Mouse (Mus musculus) lung, adult 2 months (tissue): ENCODE measurements around the gene Galnt15. TPM values are rescaled to one million over a fixed set of nuclear protein-coding genes. Genes with fewer than 3 reads are reported as not detected.

ENCODE experiments used
- DNase-seq: peaks from one replicate; pipeline ENCODE4 v3.0.0; 2022
- H3K4me1 ChIP-seq: fragments of 200-500 bp; 2 replicates; pipeline ENCODE4 v1.6.1; 2011; ENCODE audit warnings: low read length; ENCODE audit not compliant: control insufficient read depth, insufficient read depth
- H3K4me3 ChIP-seq: fragments of 200-500 bp; replicated peaks from 2 replicates; pipeline ENCODE3; 2011; ENCODE audit warnings: low read depth, mild to moderate bottlenecking, control low read depth, low read length; ENCODE audit errors: extremely low read depth
- CTCF ChIP-seq: fragments of 200-500 bp; IDR thresholded peaks from 2 replicates; pipeline ENCODE4 v1.5.1; 2011; ENCODE audit warnings: mild to moderate bottlenecking, low read length, control low read depth; ENCODE audit not compliant: insufficient read depth
- POLR2A ChIP-seq: fragments of 200-500 bp; IDR thresholded peaks from 2 replicates; pipeline ENCODE4 v1.6.1; 2011; ENCODE audit warnings: low read depth, mild to moderate bottlenecking, control low read depth, low read length, borderline replicate concordance; ENCODE audit errors: extremely low read depth
- WGBS: fragments of 180-500 bp; shearing (Covaris S2); methylation state at CpG from one replicate; pipeline ENCODE4 v1.1.7; 2018; 5-methylcytosine and 5-hydroxymethylcytosine counted together
- polyA plus RNA-seq: library from polyadenylated mRNA; depleted of rRNA; stranded (reverse); fragments of >200 nt; gene quantifications from 2 replicates; pipeline ENCODE4 v1.2.3, GENCODE M21; 2012; rRNA removed

Galnt15 gene
- polyA plus RNA-seq, 1 experiment: 9.3 TPM

DNA sequence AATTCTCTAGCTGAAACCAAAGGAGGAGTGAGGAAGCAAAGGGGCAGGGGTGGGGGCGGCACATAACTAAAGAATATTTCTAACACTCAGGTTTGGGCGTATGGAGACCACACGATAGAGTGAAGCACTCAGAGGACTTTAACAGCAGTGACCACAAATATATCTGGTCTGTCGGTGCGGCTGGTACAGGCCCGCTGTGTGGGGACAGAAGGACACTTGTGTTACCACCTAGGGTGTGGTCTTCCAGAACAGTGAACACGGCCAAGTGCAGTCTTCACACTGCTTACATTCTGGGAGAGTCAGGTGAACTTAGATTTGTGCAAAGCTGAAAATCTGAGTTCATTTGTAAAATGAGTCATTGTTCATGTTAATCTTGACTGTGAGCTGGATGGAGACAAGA, 68.9 kb downstream of the Galnt15 start:
- no peak for DNase-seq
- TF ChIP-seq POLR2A: no peak
- TF ChIP-seq CTCF: no peak
- 93% methylated on average over 7 of the region's 7 CpGs for WGBS
- Histone ChIP-seq H3K4me3 (no peak overlapping the region), H3K4me1 (no peaks in the 10 kb centered on the region)

DNA sequence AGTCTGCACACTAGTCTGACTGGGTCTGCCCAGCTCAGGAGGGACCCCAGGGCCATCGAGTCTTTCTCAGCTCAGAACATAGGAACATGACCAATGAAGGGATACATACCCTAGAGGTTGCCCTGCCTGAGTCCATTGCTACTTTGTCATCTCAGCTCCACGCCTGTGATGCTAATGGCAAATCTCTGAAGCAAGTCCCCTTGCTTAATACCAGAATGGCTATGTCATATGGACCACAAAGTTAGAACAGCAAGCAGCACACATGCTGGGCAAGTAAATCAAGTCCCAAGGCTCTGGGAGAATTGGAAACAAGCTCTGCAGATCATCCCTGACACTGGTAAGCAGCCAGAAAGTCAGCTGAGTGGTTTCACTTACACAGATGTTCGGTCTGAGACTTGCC, 70.2 kb downstream of the Galnt15 start:
- 87% methylated on average over 3 of the region's 3 CpGs for WGBS
- Histone ChIP-seq H3K4me3 (no peak overlapping the region), H3K4me1 (no peaks in the 10 kb centered on the region)
- TF ChIP-seq POLR2A: no peak
- TF ChIP-seq CTCF: no peak
- DNase-seq: no peak

DNA sequence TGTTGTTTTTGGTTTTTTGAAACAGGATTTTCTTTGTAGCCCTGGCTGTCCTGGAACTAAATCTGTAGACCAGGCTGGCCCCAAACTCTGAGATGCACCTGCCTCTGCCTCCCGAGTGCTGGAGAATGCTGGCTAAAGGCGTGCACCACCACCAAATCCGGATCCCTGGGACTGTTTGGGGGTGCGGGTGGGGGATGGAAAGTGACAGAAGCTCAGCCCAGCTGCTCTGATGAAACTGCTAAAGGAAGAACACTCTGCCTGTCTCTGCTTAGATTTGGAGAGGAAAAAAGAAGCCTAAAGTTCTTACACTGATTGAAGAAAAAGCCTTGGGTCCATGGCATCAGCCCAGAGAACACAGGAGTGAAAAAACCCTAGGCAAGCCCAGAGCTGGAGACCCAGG, 74.8 kb downstream of the Galnt15 start:
- no peak for DNase-seq
- WGBS: 87% methylated on average over 4 of the region's 4 CpGs
- no peak for TF ChIP-seq POLR2A
- no peak for TF ChIP-seq CTCF
- H3K4me1 ChIP-seq: no peaks in the 10 kb centered on the region
- H3K4me3 ChIP-seq: no peak overlapping the region

DNA sequence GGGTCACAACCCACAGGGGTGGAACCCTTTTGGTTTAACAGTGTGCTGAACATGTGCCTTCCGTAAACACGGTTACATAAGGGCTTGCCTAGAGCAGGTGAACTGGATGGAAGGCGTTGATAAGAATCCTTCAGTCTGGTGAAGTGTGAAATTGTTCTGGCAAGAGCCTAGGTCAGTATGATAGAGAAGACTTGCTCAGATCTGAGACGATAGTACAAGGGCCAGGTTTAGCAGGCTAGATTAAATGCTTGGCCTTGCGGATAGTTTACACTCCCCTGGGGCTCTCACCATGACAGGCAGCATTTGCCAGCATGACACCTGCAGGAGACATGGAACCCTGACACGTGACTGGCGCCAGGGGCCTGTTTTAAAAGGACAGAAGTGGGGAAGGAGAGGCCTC, 76.9 kb downstream of the Galnt15 start:
- WGBS: 46% methylated on average over 7 of the region's 7 CpGs
- TF ChIP-seq POLR2A (no peak), CTCF (no peak)
- DNase-seq: no peak

DNA sequence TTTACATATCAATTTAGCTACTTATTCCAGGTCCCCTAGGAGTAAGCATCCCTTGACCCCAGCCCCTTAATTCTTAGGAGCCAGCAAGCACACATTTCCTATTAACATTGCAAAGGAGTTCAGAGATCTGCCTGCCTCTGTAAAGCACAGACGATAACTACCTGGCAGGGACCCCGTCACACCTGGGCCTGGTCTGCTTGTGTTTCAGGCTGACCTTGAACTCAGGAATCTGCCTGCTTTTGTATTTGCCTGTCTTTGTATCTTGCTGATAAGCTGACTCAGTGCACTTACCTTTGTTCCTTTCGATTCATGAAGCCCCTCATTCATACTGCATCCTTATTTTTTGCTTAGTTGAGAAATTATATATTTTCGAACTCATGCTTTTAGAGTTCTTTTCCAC, 78.1 kb downstream of the Galnt15 start:
- 86% methylated on average over 4 of the region's 4 CpGs for WGBS
- TF ChIP-seq CTCF: no peak
- TF ChIP-seq POLR2A: no peak
- no peaks in the 10 kb centered on the region for H3K4me1 ChIP-seq

More for the DNA sequence above, 76.9 kb downstream of the Galnt15 start:
- Histone ChIP-seq H3K4me1 (no peaks in the 10 kb centered on the region), H3K4me3 (no peak overlapping the region)

More for the DNA sequence above, 78.1 kb downstream of the Galnt15 start:
- no peak overlapping the region for H3K4me3 ChIP-seq
- DNase-seq: no peak

Other genes with a start within 250 kb of the Galnt15 start
- gene Ankrd28, start 198.3 kb upstream of the Galnt15 start, polyA plus RNA-seq: 2.8 and 7.2 TPM in 2 replicates
- 10.4 and 13.2 TPM in 2 replicates for gene Oxnad1, start 56.4 kb downstream of the Galnt15 start, polyA plus RNA-seq
- gene Dph3, start 56.7 kb downstream of the Galnt15 start, polyA plus RNA-seq: 12.3 and 13.8 TPM in 2 replicates
- not detected in 2 replicates for gene Msmb, start 113.0 kb downstream of the Galnt15 start, polyA plus RNA-seq
- 29.1 and 36.3 TPM in 2 replicates for gene Ncoa4, start 130.9 kb downstream of the Galnt15 start, polyA plus RNA-seq
- 83.6 and 93.2 TPM in 2 replicates for gene Timm23, start 172.9 kb downstream of the Galnt15 start, polyA plus RNA-seq
- 4.1 and 4.9 TPM in 2 replicates for gene Parg, start 173.0 kb downstream of the Galnt15 start, polyA plus RNA-seq